Mouse (Mus musculus): ENCODE results near the gene Ensa. TPM values are rescaled to one million over a fixed set of nuclear protein-coding genes. Genes with fewer than 3 reads are reported as not detected.

The Ensa gene
- polyA plus RNA-seq, 1 experiment from 2014 or later = 103 TPM

DNA sequence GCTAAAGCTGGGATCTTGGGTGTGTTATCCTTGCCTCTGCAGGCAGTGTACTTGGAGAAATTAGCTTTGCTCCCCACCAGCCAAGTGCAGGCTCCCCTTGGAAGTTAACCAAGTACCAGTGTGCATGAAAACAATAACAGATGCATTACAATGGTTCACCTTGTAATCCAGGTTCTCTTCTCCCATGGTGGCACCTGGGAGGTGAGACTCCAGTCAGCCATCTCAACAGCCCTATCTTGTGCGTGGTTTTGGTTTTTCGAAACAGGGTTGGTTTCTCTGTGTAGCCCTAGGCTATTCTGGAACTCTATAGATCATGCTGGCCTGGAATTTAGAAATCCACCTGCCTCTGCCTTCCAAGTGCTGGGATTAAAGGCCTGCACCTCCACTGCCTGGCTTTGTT is 38.7 kb downstream of the Ensa start:
- Histone ChIP-seq H3K4me3 (replicated peaks; ENCODE audit: low read depth, low read length) (no peak overlapping the region), H3K27me3 (ENCODE audit: control insufficient read depth, insufficient read depth, low read length) (no peaks in the 10 kb centered on the region), H3K4me1 (ENCODE audit: control insufficient read depth, insufficient read depth, low read length) (peaks cover 30% of the 10 kb centered on the region), H3K4me2 (ENCODE audit: low read length) (no peak overlapping the region), H3K27ac (replicated peaks; ENCODE audit: low read depth, low read length) (no peak overlapping the region), H3K9me3 (ENCODE audit: control insufficient read depth, low read length) (no peaks in the 10 kb centered on the region), H3K9ac (replicated peaks; ENCODE audit: low read length) (no peak overlapping the region), H3K36me3 (ENCODE audit: control insufficient read depth, insufficient read depth, low read length) (peaks cover 44% of the 10 kb centered on the region)
- DNase-seq = no peak
- 96% methylated on average over 2 of the region's 2 CpGs for WGBS
- no peak for ATAC-seq (ENCODE audit: low FRiP score, low TSS enrichment)

DNA sequence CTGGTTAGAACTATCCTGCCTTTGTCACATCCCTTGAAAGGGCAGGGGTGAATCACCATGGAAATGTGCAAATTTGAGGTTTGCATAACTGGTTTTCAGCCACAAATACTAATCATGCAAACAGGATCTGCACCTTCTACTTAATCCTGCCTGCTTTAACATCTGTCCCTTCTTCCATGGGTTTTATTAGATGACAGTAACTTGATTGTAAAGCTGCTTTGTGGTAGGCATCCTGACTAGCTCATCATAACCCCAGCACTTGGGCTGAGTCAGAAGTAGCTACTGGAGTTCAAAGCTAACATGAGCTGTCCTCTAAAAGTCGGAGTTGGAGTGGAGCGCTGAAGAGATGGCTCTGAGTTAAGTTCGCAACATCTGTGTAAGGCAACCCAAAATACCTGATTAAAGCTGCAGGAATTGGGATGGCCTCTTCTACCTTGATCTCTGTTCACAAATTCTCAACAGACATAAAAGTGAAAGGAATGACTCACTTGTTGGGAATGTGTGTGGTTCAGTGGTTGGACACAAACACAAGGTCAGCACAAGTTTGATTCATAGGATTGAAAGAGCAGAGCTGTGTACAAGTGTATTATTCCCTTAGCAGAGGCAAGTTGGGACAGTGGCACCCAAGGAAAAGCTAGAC is 39.3 kb downstream of the Ensa start:
- no peaks in the 10 kb centered on the region for H3K27me3 ChIP-seq (ENCODE audit: control insufficient read depth, insufficient read depth, low read length)
- H3K4me1 ChIP-seq (ENCODE audit: control insufficient read depth, insufficient read depth, low read length) = peaks cover 30% of the 10 kb centered on the region
- H3K27ac ChIP-seq (replicated peaks; ENCODE audit: low read depth, low read length) = no peak overlapping the region
- H3K9ac ChIP-seq (replicated peaks; ENCODE audit: low read length) = no peak overlapping the region
- H3K4me2 ChIP-seq (ENCODE audit: low read length) = no peak overlapping the region
- WGBS = 95% methylated on average over 3 of the region's 3 CpGs
- DNase-seq = no peak
- no peaks in the 10 kb centered on the region for H3K9me3 ChIP-seq (ENCODE audit: control insufficient read depth, low read length)
- H3K4me3 ChIP-seq (replicated peaks; ENCODE audit: low read depth, low read length) = no peak overlapping the region
- H3K36me3 ChIP-seq (ENCODE audit: control insufficient read depth, insufficient read depth, low read length) = peaks cover 44% of the 10 kb centered on the region
- ATAC-seq (ENCODE audit: low FRiP score, low TSS enrichment) = no peak

DNA sequence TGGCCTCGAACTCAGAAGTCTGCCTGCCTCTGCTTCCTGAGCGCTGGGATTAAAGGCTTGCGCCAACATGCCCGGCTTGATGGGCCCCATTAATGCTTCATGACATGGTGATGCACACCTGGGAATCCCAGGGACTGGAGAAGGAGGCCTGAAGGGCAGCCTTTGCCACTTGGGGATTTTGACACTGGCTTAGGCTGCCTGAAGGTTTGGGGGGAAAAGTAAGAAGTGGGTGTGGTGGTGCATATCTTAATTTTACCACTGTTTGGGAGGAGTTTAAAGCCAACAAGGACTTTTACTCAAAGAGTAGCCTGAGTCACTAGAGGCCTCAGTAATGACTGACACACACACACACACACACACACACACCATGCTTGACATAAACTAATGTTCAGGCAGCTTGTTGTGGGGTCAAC is 40.2 kb downstream of the Ensa start:
- WGBS = 89% methylated on average over 4 of the region's 4 CpGs
- no peak for DNase-seq
- ATAC-seq (ENCODE audit: low FRiP score, low TSS enrichment) = no peak
- no peaks in the 10 kb centered on the region for H3K9me3 ChIP-seq (ENCODE audit: control insufficient read depth, low read length)
- no peaks in the 10 kb centered on the region for H3K27me3 ChIP-seq (ENCODE audit: control insufficient read depth, insufficient read depth, low read length)
- no peak overlapping the region for H3K4me3 ChIP-seq (replicated peaks; ENCODE audit: low read depth, low read length)
- H3K36me3 ChIP-seq (ENCODE audit: control insufficient read depth, insufficient read depth, low read length) = peaks cover 44% of the 10 kb centered on the region
- peaks cover 30% of the 10 kb centered on the region for H3K4me1 ChIP-seq (ENCODE audit: control insufficient read depth, insufficient read depth, low read length)
- no peak overlapping the region for H3K4me2 ChIP-seq (ENCODE audit: low read length)
- H3K9ac ChIP-seq (replicated peaks; ENCODE audit: low read length) = no peak overlapping the region
- H3K27ac ChIP-seq (replicated peaks; ENCODE audit: low read depth, low read length) = no peak overlapping the region

DNA sequence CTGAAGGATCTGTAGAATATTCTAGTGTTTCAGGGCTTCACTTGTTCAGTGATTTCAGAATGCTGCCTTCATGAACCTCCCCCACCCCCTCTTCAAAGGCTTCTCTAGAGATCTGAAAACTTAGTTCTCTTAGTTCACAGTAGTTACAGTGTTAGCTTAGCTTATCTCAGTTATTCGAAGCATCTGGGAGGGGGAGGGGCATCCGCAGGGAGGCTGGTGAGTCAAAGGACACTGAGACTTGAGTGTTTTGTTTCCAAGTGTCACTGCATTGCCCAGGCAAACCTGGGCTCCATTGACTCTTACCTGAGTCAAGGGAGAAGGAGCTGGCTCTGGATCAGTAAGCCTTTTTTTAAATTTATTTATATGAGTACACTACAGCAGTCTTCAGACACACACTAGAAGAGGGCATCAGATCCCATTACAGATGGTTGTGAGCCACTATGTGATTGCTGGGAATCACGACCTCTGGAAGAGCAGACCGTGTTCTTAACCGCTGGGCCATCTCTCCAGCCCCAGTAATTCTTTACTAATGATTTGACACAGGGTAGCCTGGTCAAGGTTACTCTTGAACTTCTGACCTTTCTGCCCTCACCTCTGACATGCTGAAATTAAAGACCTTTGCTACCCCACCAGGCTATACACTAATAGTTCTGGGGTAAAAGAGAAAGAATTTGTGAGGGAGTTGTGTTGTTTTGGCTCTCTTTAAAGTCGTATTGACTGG is 41.5 kb downstream of the Ensa start:
- H3K4me3 ChIP-seq (replicated peaks; ENCODE audit: low read depth, low read length) = no peak overlapping the region
- H3K9me3 ChIP-seq (ENCODE audit: control insufficient read depth, low read length) = no peaks in the 10 kb centered on the region
- 81% methylated on average over 6 of the region's 6 CpGs for WGBS
- H3K4me1 ChIP-seq (ENCODE audit: control insufficient read depth, insufficient read depth, low read length) = peaks cover 18% of the 10 kb centered on the region
- no peaks in the 10 kb centered on the region for H3K27me3 ChIP-seq (ENCODE audit: control insufficient read depth, insufficient read depth, low read length)
- ATAC-seq (ENCODE audit: low FRiP score, low TSS enrichment) (no peak), DNase-seq (no peak)
- H3K36me3 ChIP-seq (ENCODE audit: control insufficient read depth, insufficient read depth, low read length) = peaks cover 35% of the 10 kb centered on the region
- H3K9ac ChIP-seq (replicated peaks; ENCODE audit: low read length) = no peak overlapping the region
- H3K4me2 ChIP-seq (ENCODE audit: low read length) = no peak overlapping the region
- no peak overlapping the region for H3K27ac ChIP-seq (replicated peaks; ENCODE audit: low read depth, low read length)

DNA sequence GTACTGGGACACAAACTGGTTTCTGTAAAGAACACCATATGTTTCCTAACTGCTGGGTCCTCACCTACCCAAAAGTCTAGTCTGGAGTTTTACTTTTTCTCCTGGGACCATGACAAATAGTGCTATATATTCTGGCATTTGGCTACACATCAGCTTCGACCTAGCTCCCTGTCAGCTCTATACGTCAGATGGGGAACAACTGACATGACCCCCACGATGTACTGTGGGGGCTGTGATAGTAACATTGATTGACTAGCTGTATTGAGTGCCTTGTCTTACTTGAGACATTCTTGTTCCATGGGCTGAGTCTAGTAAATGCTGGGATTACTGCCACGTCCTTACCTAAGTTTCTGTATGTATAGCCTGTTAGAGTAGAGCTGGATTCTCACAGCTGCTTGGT is 42.7 kb downstream of the Ensa start:
- WGBS = 74% methylated on average over 4 of the region's 4 CpGs
- no peak for ATAC-seq (ENCODE audit: low FRiP score, low TSS enrichment)
- H3K4me3 ChIP-seq (replicated peaks; ENCODE audit: low read depth, low read length) = no peak overlapping the region
- H3K9me3 ChIP-seq (ENCODE audit: control insufficient read depth, low read length) = no peaks in the 10 kb centered on the region
- no peak overlapping the region for H3K4me2 ChIP-seq (ENCODE audit: low read length)
- peaks cover 7% of the 10 kb centered on the region; the same call in 1 of the 2 replicates for H3K4me1 ChIP-seq (ENCODE audit: control insufficient read depth, insufficient read depth, low read length)
- no peak overlapping the region for H3K9ac ChIP-seq (replicated peaks; ENCODE audit: low read length)
- peaks cover 26% of the 10 kb centered on the region for H3K36me3 ChIP-seq (ENCODE audit: control insufficient read depth, insufficient read depth, low read length)
- H3K27ac ChIP-seq (replicated peaks; ENCODE audit: low read depth, low read length) = peak overlapping the region; percentile 33; the same call in 1 of the 2 replicates
- DNase-seq = no peak
- no peaks in the 10 kb centered on the region for H3K27me3 ChIP-seq (ENCODE audit: control insufficient read depth, insufficient read depth, low read length)

DNA sequence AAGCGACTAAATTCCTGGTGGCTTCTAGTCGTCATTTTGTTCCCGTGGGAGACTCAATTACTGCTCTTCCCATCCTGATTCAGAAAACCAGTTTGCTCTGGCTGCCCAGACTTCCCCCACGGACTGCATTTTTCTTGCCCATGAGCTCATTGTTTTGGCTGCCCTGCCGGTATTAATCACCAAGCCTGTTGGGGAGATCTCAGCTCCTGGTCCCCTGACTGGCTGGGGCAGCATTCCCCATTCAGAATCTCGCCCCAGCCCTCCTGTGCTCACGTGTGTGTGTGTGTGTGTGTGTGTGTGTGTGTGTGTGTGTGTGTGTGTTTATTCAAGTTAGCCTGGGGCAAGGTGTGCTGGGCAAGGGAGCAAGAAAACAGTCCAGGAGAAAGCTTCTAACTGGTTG is 43.2 kb downstream of the Ensa start:
- Histone ChIP-seq H3K9ac (replicated peaks; ENCODE audit: low read length) (no peak overlapping the region), H3K9me3 (ENCODE audit: control insufficient read depth, low read length) (no peaks in the 10 kb centered on the region), H3K4me3 (replicated peaks; ENCODE audit: low read depth, low read length) (no peak overlapping the region), H3K27ac (replicated peaks; ENCODE audit: low read depth, low read length) (peak overlapping the region; percentile 33; the same call in 1 of the 2 replicates), H3K4me2 (ENCODE audit: low read length) (no peak overlapping the region), H3K27me3 (ENCODE audit: control insufficient read depth, insufficient read depth, low read length) (no peaks in the 10 kb centered on the region), H3K4me1 (ENCODE audit: control insufficient read depth, insufficient read depth, low read length) (0 out of 2 replicates have a peak, but pooled peaks cover 3% of the 10 kb centered on the region), H3K36me3 (ENCODE audit: control insufficient read depth, insufficient read depth, low read length) (peaks cover 21% of the 10 kb centered on the region)
- DNase-seq (peak; percentile 37), ATAC-seq (ENCODE audit: low FRiP score, low TSS enrichment) (no peak)
- 61% methylated on average over 7 of the region's 7 CpGs for WGBS

DNA sequence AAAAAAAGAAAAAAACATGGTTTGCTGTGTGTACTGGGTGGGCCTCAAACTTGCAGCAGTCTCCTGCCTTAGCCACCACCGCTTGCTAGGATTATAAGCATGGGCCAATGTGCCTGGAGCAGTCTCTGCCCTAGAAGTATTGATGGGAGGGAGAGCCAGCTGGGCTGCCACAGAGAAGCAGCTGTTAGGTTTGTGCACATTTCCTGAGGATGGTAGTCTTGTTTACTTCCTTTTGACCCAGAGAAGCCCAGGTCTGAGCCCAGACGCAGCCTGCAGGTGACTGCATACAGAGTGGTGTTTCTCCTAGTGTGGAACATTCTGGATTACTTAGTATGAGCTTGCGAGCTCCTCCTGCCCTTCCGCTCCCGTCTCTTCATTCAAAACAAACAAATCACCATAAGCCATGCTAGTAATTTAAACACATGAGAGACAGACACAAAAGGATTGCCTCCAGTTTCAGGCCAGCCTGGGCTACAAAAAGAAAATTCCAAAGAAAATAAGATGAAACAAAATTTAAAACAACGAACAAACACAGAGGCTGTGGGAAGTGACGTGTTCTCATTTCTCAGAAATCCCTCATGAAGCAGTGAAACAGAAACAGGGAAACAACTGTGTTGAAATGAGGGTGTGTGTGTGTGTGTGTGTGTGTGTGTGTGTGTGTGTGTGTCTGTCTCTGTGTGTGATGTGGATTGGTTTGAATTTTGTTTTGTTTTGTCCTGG is 44.0 kb downstream of the Ensa start:
- Histone ChIP-seq H3K27me3 (ENCODE audit: control insufficient read depth, insufficient read depth, low read length) (no peaks in the 10 kb centered on the region), H3K4me2 (ENCODE audit: low read length) (no peak overlapping the region), H3K27ac (replicated peaks; ENCODE audit: low read depth, low read length) (no peak overlapping the region), H3K4me3 (replicated peaks; ENCODE audit: low read depth, low read length) (no peak overlapping the region), H3K9me3 (ENCODE audit: control insufficient read depth, low read length) (no peaks in the 10 kb centered on the region), H3K9ac (replicated peaks; ENCODE audit: low read length) (no peak overlapping the region), H3K36me3 (ENCODE audit: control insufficient read depth, insufficient read depth, low read length) (peaks cover 21% of the 10 kb centered on the region), H3K4me1 (ENCODE audit: control insufficient read depth, insufficient read depth, low read length) (0 out of 2 replicates have a peak, but pooled peaks cover 3% of the 10 kb centered on the region)
- DNase-seq (no peak), ATAC-seq (ENCODE audit: low FRiP score, low TSS enrichment) (no peak)
- 90% methylated on average over 7 of the region's 7 CpGs for WGBS

DNA sequence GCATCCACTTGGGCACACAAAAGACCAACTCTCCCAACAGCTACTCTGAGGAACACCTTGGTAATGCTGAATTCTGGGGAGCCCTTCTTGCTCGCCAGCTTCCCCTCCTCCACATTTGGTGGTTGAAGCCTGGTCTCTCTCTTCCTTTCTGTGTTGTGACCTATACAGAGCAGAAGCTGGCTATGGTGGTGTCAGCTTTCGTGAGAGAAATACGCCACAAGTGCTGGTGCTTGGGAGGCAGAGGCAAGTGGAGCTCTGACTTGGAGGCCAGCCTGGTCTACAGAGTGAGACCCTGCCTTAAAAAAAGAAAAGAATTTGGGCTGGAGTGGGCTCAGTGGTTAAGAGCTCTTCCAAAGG is 44.5 kb downstream of the Ensa start:
- H3K9me3 ChIP-seq (ENCODE audit: control insufficient read depth, low read length) = no peaks in the 10 kb centered on the region
- no peak overlapping the region for H3K9ac ChIP-seq (replicated peaks; ENCODE audit: low read length)
- peaks cover 19% of the 10 kb centered on the region for H3K36me3 ChIP-seq (ENCODE audit: control insufficient read depth, insufficient read depth, low read length)
- H3K27me3 ChIP-seq (ENCODE audit: control insufficient read depth, insufficient read depth, low read length) = no peaks in the 10 kb centered on the region
- no peak overlapping the region for H3K4me2 ChIP-seq (ENCODE audit: low read length)
- DNase-seq (no peak), ATAC-seq (ENCODE audit: low FRiP score, low TSS enrichment) (no peak)
- 96% methylated on average over 3 of the region's 3 CpGs for WGBS
- H3K4me3 ChIP-seq (replicated peaks; ENCODE audit: low read depth, low read length) = no peak overlapping the region
- H3K27ac ChIP-seq (replicated peaks; ENCODE audit: low read depth, low read length) = no peak overlapping the region
- H3K4me1 ChIP-seq (ENCODE audit: control insufficient read depth, insufficient read depth, low read length) = 0 out of 2 replicates have a peak, but pooled peaks cover 3% of the 10 kb centered on the region
